Mouse (Mus musculus) c-Kit-positive CD71-negative TER-119-negative erythroid progenitor cells, embryonic 14.5 days (primary cell): ENCODE data around the gene Prss27.
A peak's percentile ranks its signal among the peaks of the same experiment; 100 is the strongest.
"Not testable (repeated sequence)": the region's sequence is repeated elsewhere in the genome, so short reads cannot be mapped to it uniquely, and the experiment has no call there.

ENCODE experiments used
- DNase-seq: peaks from one replicate; pipeline ENCODE4 v3.0.0-alpha.2; 2013; ENCODE audit warnings: low read depth

Prss27 gene

DNA sequence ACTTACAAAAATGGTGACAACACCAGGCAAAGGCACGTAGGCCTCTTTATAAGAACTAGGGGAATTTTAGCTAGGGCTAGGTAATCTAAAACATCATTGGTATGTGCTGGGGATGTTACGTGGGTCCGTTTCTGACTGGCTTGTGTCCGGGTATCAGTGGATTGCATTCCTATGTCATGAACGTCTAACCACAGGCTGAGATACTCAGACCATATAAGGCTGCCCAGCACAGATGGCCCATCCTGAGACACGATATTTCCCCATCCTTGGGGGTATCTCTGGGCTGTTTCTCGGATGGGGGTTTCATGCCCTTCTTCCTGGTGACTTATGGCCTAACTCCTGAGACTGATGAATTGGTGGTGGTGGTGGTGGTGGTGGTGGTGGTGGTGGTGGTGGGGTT, 2.9 kb upstream of the Prss27 start:
- DNase-seq, result no peak

DNA sequence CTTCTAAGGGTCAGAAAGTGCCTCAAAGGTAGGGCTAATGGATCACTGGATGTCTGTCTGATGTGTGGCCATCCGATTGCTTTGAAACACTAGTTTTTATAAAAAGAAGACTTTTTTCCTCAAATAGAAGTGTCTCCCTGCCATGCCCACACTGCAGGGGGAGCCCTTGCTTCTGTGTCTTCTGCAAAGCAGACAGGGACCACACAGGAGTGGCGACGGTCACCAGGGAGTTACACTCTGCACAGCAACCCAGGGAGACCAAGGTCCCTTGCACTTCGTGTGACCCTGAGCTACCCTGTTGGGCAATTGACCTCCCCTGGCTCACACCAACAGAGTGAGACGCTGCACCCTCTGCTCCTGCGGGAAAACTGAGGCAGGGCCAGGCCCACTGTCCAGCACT, 990 bp upstream of the Prss27 start:
- no peak for DNase-seq

DNA sequence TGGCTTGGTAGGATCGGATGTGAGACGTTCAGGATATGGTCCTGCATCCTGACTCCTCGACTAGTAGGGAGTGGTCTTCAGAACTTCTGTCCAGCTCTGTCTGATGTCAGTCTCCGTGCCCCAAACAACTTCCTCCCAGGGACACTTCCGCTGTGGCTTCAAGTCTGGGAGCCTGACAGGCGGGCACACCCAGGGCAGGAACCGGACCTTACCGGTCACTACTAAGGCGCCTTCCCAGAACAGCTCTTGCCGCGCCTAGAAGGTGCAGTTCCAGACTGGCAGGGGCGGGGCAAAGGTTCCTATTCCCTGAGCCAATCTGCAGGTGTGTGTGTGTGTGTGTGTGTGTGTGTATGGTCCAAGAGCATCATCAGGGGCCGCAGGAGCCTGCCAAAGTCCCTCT, 584 bp upstream of the Prss27 start:
- DNase-seq, result no peak

DNA sequence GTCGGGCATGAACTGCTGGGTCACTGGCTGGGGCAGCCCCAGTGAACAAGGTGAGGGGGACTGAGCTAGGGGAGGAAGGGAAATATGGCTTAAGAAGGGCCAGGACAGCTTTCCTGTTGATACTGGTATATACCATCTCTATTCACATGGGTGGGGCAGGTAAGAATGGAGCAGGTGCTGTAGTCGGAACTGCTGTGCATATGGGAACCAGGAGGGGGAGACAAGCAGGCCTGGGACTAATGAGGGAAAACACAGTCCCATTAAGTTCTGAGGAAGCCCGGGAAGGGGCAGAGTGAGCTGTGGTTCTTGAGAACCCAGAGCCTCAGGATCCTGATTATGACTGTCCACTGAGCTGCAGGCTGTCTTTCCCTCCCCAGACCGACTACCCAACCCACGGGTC, 6.5 kb downstream of the Prss27 start:
- DNase-seq, result no peak

DNA sequence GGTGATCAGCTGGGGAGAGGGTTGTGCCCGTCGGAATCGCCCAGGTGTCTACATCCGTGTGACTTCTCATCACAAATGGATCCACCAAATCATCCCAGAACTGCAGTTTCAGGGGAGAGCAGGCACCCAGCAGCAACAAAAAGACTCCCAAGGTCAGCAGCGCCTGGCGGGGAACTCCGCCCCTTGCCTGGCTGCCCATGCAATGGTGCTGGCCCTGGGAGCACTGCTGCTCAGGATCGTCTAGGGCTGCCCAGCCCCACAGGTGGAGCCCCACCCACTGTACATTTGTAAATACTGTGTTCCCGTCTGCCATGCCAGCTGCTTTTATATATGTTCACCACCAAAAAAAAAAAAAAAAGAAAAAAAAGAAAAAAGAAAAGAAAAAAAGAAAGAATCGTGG, 7.7 kb downstream of the Prss27 start:
- DNase-seq, result no peak

DNA sequence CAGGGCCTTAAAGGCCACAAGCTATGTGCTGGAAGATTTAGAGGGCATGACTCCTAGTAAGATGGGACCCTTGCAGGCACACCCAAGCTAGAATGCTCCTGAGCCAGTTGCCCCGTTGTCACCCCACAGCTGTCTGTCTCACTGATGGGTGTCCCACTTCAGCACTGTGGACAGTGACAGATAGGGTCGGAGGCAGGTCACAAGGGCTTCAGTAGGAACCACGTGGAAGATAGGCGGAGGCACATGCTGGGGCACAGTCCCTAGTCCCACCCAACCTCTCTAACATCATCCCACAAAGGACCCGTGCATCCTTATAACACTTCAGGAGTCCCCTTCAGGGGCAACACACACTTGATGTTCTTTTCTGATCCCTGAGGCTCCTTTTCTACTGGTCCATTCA, 8.1 kb downstream of the Prss27 start:
- no peak for DNase-seq

DNA sequence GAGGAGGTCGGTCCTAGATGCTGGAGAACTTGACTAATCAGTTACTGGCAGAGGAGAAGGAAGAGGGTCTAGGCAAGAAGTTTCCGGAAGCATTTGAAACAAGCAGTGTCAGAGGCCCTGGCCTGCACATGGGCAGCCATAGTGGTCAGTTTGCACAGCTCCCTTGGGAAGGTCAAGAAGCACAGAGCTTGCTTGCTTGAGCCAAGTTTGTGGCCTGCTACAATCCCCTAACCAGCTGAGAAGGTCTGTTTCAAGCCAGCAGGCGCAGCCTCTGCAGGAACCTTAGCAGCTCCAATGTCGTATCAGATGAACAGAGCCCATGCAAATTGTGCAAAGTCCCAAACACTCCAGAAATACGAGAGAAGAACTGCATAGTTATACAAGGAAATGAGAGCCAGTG, 10.1 kb downstream of the Prss27 start:
- no peak for DNase-seq

DNA sequence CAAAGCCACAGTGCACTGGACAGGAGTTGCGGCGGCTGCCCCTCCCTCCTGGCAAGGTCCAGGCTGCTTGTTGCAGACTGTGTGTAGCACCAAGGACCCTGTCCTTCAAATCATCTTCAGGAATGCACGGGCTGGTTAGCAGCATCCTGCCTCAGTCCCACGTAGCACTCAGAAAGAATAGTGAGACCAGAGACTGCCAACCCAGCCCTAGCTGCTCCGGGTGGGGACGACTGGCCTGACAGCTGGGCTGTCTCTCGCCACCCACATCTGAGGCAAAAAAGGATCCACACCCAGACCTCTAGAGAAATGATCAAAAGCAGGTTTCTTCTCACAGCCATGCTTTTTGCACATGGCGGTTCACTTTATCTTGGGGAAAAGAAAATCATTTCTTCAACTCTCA, 11.1 kb downstream of the Prss27 start:
- DNase-seq, result no peak

DNA sequence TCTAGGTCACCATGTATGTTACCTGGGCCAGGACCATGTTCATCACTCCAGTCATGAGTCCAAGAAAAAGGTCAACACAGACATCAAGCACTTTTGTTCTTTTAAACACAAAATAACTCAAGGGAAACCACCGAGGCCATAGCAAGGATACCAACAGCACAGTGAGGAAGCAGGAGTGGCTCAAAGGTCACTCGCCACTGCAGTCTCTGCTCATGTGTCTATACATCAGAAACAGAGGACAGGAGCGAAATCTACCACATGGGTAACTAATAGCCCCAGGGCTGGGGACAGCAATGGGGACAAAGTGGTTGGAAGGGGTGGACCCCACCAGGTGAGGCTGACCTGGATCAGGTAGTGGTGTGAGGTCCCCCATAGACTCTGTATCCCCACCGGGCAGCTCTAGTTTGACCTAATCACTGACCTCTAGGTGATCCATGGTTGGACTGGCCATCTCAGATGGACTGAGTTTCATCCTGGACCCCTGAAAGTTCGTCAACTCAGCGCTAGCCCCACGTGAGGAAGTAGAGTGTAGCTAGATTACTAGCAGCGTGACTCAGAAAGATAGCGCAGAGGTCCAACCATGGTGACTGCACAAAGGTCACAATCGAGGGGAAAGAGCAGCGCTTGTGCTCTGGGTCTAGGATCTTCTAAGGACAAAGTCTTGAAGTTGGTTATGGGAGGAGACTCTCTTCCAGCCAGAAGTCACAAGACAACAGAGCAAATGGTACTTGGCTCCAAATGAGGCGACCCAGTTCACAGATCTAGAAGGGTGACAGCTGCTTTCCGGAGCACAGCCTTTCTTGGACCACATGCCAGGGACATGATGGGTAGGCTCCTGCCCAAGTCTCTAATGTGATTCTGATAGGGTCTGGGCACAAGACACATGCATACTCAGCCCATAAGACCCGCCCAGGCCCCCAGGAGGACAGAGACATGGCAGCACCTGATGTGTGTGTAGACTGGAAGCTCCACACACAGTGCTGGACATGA, 19.0 kb downstream of the Prss27 start:
- DNase-seq, result no peak

DNA sequence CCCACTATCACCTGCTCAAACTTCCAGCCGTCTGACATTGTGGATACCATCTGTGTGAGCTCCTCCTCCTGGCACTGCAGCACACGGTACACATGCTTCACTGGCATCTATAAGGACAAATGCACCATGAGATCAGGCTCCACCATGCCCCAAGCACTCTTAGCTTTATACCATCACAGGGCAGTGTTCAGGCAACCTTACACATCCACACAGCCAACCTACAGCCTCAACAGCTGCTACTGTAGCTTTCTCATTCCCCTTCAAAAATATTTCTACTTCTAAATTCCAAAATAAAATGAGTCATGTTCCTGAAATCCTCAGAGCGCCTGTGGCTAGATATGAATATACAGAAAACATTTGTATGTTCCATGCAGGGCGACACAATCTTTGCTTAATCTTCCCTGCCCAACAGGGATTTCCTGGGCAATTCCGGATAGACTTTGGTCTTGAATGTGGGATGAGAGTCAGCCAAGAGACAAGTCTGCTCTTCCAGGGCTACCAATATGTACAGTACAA, 19.8 kb downstream of the Prss27 start:
- no peak for DNase-seq

DNA sequence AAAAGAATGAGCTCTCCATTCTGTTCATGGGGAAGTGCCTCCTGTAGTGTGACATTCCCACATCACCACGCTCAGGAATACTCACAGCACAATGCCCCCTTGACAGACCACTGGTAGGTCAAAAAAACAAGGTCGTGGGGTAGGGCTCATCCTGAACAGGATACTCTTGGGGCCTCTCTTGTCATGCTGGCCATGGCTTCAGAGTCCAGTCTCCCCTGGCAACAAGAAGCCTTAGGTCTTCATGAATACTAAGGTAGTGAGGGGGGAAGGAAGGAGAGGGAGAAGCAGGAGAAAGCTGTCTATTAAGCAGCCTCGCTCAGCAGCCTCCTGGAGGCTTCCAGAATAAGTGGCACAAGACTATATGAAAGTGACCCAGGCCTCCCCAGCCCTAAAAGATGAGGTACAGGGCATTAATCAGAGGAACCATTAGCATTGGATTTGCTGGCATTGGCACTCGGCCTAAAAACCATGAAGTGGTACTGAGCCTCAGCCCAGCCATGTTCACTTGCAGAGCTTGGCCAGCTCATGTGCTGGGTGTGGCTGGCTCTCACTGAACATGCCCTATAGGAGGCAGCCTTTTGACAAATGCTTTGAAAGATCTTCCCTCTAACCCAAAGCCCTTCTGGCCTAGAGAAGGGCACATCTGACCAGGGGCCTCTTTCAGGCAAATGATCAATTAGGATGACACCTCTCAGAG, 24.7 kb downstream of the Prss27 start:
- no peak for DNase-seq

DNA sequence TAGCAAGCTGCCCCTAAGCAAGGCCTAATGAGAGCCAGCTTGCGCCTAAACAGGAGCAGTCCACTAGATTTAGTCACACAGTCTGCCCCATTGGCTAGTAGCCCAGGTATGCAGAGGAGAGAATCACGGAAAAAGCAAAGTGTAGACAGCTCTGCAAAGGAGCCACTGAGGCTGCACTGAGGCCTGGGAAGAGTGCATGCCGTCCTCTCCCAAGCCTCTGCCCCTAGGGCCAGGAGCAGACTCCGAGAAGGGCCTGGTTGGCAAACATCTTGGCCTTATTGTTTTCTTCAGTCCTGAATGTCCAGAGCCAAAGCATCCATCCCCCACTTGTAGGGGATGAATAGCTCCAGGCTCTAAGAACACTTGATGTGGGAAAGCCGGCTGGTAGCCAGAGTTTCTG, 30.3 kb downstream of the Prss27 start:
- DNase-seq, result no peak

DNA sequence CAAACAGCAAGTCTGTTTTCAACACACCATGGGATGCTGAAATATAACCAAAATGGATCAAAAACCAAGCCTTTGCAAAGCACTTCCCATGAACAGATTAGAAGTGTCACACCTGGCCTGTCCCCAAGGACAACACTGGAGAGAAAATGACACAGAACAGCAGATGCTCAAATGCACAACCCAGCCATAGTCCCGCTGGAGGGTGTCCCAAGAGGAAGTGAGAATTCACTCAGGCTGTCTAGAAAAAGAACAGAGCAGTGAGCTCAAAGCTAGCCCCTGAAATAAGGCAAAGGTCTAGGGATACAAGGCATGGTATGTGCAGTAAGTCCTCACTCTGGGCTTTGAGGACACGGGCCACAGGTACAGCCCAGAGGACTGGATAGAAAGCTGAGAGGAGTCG, 31.6 kb downstream of the Prss27 start:
- DNase-seq, result no peak

DNA sequence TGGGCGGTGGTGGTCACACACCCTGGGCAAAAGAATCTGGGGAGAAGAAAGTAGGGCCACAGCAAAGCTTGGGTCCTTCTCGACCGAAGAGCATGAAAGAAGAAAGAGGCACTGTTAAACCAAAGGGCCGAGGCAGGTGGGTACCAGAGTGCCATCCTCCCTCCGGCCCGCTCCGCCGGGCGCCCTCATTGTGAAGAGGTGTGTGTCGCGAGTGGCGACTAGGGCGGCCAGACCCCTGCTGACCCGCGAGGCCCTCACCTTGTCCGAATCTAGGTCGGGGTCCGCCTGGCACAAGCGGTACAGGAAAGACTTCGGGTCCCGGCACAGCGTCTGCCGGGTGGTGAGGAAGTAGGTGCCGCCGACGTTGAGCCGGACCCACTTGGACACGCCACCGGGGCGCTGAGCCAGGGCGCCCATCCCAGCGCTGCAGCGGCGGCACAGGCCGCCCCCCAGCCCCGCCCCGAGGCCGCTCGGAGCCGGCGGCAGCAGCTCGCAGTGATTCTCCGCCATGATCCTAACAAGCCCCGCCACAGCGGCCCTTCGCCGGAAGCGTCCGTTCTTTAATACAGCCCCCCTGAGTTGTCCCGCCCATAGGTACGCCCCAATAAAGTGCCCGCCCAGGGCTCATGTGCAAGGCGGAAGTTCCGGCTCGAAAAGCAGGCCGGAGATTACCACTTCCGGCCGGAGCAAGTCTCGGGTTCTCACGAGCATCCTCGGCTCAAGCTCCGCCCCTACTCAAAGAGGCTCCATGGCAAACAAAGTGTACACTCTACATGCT, 35.2 kb downstream of the Prss27 start, which contains the start of gene Kctd5:
Kctd5 (minus strand) TSS at position 567 of the 778 bp plus-strand sequence.
- DNase-seq, result peak; percentile 93

DNA sequence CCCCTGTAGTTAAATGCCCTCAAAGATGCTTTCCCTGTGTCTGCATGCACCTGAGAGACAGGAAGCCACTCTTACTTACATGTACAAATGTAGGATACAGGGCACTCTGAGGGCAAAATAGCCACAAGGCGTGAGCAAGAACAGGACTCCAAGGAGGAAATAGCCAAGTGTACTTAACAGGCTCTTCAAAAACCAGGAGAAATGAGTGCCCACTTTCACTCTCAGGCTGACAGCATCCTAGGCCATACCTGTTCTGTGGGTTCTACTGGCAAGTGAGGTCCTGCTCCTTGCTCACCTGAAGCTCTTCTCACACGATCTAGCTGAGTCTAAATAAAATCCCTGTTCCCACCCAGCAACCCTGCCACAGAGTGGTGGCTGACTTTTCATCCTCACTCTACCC, 39.2 kb downstream of the Prss27 start:
- DNase-seq, result no peak

DNA sequence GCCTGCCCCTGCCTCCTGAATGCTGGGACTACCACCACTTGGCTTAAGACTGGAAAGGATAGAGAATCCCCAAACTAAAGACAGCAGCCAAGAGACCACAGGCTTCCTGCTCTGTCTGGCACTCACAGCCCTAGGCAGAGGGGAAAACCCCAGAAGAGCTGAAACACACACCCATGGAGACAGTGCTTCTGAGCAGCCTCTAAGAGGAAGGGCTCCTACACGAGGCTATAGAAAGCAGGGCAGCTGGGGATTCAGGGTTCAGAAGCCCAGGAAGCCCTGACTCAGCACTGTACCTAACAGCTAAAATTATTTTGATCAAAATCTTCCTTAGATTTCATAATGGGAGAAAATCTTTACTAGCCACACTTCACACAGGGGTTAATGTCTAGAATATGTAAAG, 46.6 kb downstream of the Prss27 start:
- DNase-seq, result no peak

DNA sequence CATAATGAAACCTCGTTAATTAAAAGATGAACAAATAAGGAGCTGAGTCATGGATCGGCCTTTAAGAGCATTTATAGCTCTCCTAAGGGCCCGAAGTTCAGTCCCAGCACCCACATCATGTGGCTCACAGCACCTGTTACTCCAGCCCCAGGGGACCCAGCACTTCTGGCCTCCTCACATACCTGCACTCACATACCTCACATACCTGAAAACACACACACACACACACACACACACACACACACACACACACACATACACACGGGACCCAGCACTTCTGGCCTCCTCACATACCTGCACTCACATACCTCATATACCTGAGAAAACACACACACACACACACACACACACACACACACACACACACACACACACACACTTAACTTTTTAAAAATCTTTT, 48.5 kb downstream of the Prss27 start:
- DNase-seq, result not testable (repeated sequence)

DNA sequence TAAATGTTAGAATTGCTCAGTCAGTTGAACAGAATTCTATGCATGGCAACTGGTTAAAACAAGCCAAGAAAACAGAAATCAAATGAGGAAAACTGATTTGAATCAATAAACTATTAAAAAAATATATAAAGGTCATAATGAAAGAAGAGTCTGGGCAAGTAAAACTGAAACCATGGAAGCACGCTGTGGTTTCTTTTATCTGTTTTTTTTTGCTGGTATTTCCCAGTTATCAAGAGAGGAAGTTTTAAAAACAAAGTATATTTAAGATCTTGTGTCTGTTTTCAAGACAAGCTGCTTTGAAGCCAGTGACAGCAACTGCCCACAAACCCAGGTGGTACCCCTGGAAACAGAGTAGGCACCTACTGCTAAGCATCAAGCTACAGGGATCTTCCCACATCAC, 52.6 kb downstream of the Prss27 start:
- no peak for DNase-seq
